Mouse (Mus musculus): Measurements from ENCODE around the gene Lhfpl3. TPM values are rescaled to one million over a fixed set of nuclear protein-coding genes. Genes with fewer than 3 reads are reported as not detected.

Gene Lhfpl3
- polyA plus RNA-seq, 1 experiment from 2014 or later, result 0.07 TPM

- Histone ChIP-seq H3K4me3 (replicated peaks) (no peak overlapping the region), H3K4me2 (no peak overlapping the region), H3K27ac (replicated peaks) (no peak overlapping the region), H3K4me1 (replicated peaks) (no peaks in the 10 kb centered on the region), H3K9me3 (replicated peaks) (no peaks in the 10 kb centered on the region), H3K36me3 (replicated peaks) (no peaks in the 10 kb centered on the region), H3K27me3 (no peaks in the 10 kb centered on the region), H3K9ac (no peak overlapping the region)
- WGBS (ENCODE audit: insufficient replicate concordance), result 52% methylated on average over 2 of the region's 2 CpGs
- no peak for ATAC-seq (ENCODE audit: insufficient read depth)
These were observed 107.6 kb downstream of the Lhfpl3 start for GRCm38 (mm10) chr5:22853503-22853902.

GRCm38 (mm10) chr5:22856480-22856879, 110.6 kb downstream of the Lhfpl3 start:
- H3K9me3 ChIP-seq (replicated peaks), result no peaks in the 10 kb centered on the region
- no peak overlapping the region for H3K4me2 ChIP-seq
- H3K4me3 ChIP-seq (replicated peaks), result no peak overlapping the region
- H3K9ac ChIP-seq, result no peak overlapping the region
- no peaks in the 10 kb centered on the region for H3K4me1 ChIP-seq (replicated peaks)
- no peak overlapping the region for H3K27ac ChIP-seq (replicated peaks)
- ATAC-seq (ENCODE audit: insufficient read depth), result no peak
- 26% methylated on average over 4 of the region's 4 CpGs for WGBS (ENCODE audit: insufficient replicate concordance)
- no peaks in the 10 kb centered on the region for H3K36me3 ChIP-seq (replicated peaks)
- H3K27me3 ChIP-seq, result no peaks in the 10 kb centered on the region

- no peaks in the 10 kb centered on the region for H3K36me3 ChIP-seq (replicated peaks)
- H3K9ac ChIP-seq, result no peak overlapping the region
- WGBS (ENCODE audit: insufficient replicate concordance), result 28% methylated on average over 1 of the region's 1 CpGs
- H3K27me3 ChIP-seq, result no peaks in the 10 kb centered on the region
- no peak overlapping the region for H3K4me2 ChIP-seq
- no peak overlapping the region for H3K4me3 ChIP-seq (replicated peaks)
- ATAC-seq (ENCODE audit: insufficient read depth), result no peak
- H3K9me3 ChIP-seq (replicated peaks), result no peaks in the 10 kb centered on the region
- H3K27ac ChIP-seq (replicated peaks), result no peak overlapping the region
- no peaks in the 10 kb centered on the region for H3K4me1 ChIP-seq (replicated peaks)
These were observed 115.5 kb downstream of the Lhfpl3 start for GRCm38 (mm10) chr5:22861399-22861798.

- Histone ChIP-seq H3K9ac (no peak overlapping the region), H3K4me1 (replicated peaks) (no peaks in the 10 kb centered on the region), H3K27me3 (no peaks in the 10 kb centered on the region), H3K27ac (replicated peaks) (no peak overlapping the region), H3K4me3 (replicated peaks) (no peak overlapping the region), H3K9me3 (replicated peaks) (no peaks in the 10 kb centered on the region), H3K36me3 (replicated peaks) (no peaks in the 10 kb centered on the region), H3K4me2 (no peak overlapping the region)
- 72% methylated on average over 5 of the region's 5 CpGs for WGBS (ENCODE audit: insufficient replicate concordance)
- no peak for ATAC-seq (ENCODE audit: insufficient read depth)
These were observed 123.2 kb downstream of the Lhfpl3 start for GRCm38 (mm10) chr5:22869031-22869430.

GRCm38 (mm10) chr5:22872417-22872816, 126.6 kb downstream of the Lhfpl3 start:
- H3K27me3 ChIP-seq, result no peaks in the 10 kb centered on the region
- H3K4me1 ChIP-seq (replicated peaks), result no peaks in the 10 kb centered on the region
- no peak overlapping the region for H3K9ac ChIP-seq
- 43% methylated on average over 1 of the region's 1 CpGs for WGBS (ENCODE audit: insufficient replicate concordance)
- ATAC-seq (ENCODE audit: insufficient read depth), result no peak
- no peak overlapping the region for H3K27ac ChIP-seq (replicated peaks)
- H3K9me3 ChIP-seq (replicated peaks), result no peaks in the 10 kb centered on the region
- H3K4me2 ChIP-seq, result no peak overlapping the region
- no peaks in the 10 kb centered on the region for H3K36me3 ChIP-seq (replicated peaks)
- H3K4me3 ChIP-seq (replicated peaks), result no peak overlapping the region

GRCm38 (mm10) chr5:22888345-22888744, 142.5 kb downstream of the Lhfpl3 start:
- H3K27me3 ChIP-seq, result no peaks in the 10 kb centered on the region

GRCm38 (mm10) chr5:22889481-22889880, 143.6 kb downstream of the Lhfpl3 start:
- H3K27me3 ChIP-seq, result no peaks in the 10 kb centered on the region
- no peaks in the 10 kb centered on the region for H3K9me3 ChIP-seq (replicated peaks)
- no peak overlapping the region for H3K9ac ChIP-seq
- no peak for ATAC-seq (ENCODE audit: insufficient read depth)
- H3K4me3 ChIP-seq (replicated peaks), result no peak overlapping the region
- no peak overlapping the region for H3K27ac ChIP-seq (replicated peaks)
- no peak overlapping the region for H3K4me2 ChIP-seq
- H3K36me3 ChIP-seq (replicated peaks), result no peaks in the 10 kb centered on the region
- 48% methylated on average over 4 of the region's 4 CpGs for WGBS (ENCODE audit: insufficient replicate concordance)
- no peaks in the 10 kb centered on the region for H3K4me1 ChIP-seq (replicated peaks)

More at GRCm38 (mm10) chr5:22888345-22888744, 142.5 kb downstream of the Lhfpl3 start:
- H3K36me3 ChIP-seq (replicated peaks), result no peaks in the 10 kb centered on the region
- no peak for ATAC-seq (ENCODE audit: insufficient read depth)
- no peak overlapping the region for H3K9ac ChIP-seq
- no peak overlapping the region for H3K4me2 ChIP-seq
- H3K9me3 ChIP-seq (replicated peaks), result no peaks in the 10 kb centered on the region
- 56% methylated on average over 3 of the region's 3 CpGs for WGBS (ENCODE audit: insufficient replicate concordance)
- H3K4me3 ChIP-seq (replicated peaks), result no peak overlapping the region
- H3K27ac ChIP-seq (replicated peaks), result no peak overlapping the region
- no peaks in the 10 kb centered on the region for H3K4me1 ChIP-seq (replicated peaks)

- no peaks in the 10 kb centered on the region for H3K27me3 ChIP-seq
- no peak overlapping the region for H3K4me2 ChIP-seq
- no peaks in the 10 kb centered on the region for H3K36me3 ChIP-seq (replicated peaks)
- no peak overlapping the region for H3K4me3 ChIP-seq (replicated peaks)
- H3K9ac ChIP-seq, result no peak overlapping the region
- no peak for ATAC-seq (ENCODE audit: insufficient read depth)
- 47% methylated on average over 3 of the region's 3 CpGs for WGBS (ENCODE audit: insufficient replicate concordance)
- H3K4me1 ChIP-seq (replicated peaks), result no peaks in the 10 kb centered on the region
- H3K9me3 ChIP-seq (replicated peaks), result no peaks in the 10 kb centered on the region
- H3K27ac ChIP-seq (replicated peaks), result no peak overlapping the region
These were observed 151.4 kb downstream of the Lhfpl3 start for GRCm38 (mm10) chr5:22897228-22897627.

GRCm38 (mm10) chr5:22897656-22898289, 151.9 kb downstream of the Lhfpl3 start:
- H3K4me2 ChIP-seq, result no peak overlapping the region
- no peaks in the 10 kb centered on the region for H3K36me3 ChIP-seq (replicated peaks)
- no peaks in the 10 kb centered on the region for H3K4me1 ChIP-seq (replicated peaks)
- no peak overlapping the region for H3K9ac ChIP-seq
- H3K9me3 ChIP-seq (replicated peaks), result no peaks in the 10 kb centered on the region
- no peak overlapping the region for H3K4me3 ChIP-seq (replicated peaks)
- WGBS (ENCODE audit: insufficient replicate concordance), result 54% methylated on average over 7 of the region's 7 CpGs
- no peak overlapping the region for H3K27ac ChIP-seq (replicated peaks)
- H3K27me3 ChIP-seq, result no peaks in the 10 kb centered on the region
- no peak for ATAC-seq (ENCODE audit: insufficient read depth)

GRCm38 (mm10) chr5:22898593-22898992, 152.7 kb downstream of the Lhfpl3 start:
- ATAC-seq (ENCODE audit: insufficient read depth), result no peak
- no peak overlapping the region for H3K27ac ChIP-seq (replicated peaks)
- WGBS (ENCODE audit: insufficient replicate concordance), result 39% methylated on average over 2 of the region's 2 CpGs
- H3K4me2 ChIP-seq, result no peak overlapping the region
- no peak overlapping the region for H3K9ac ChIP-seq
- H3K4me1 ChIP-seq (replicated peaks), result no peaks in the 10 kb centered on the region
- H3K4me3 ChIP-seq (replicated peaks), result no peak overlapping the region
- H3K27me3 ChIP-seq, result no peaks in the 10 kb centered on the region
- no peaks in the 10 kb centered on the region for H3K36me3 ChIP-seq (replicated peaks)
- H3K9me3 ChIP-seq (replicated peaks), result no peaks in the 10 kb centered on the region

GRCm38 (mm10) chr5:22899913-22900312, 154.1 kb downstream of the Lhfpl3 start:
- Histone ChIP-seq H3K9ac (no peak overlapping the region), H3K4me2 (no peak overlapping the region), H3K27me3 (no peaks in the 10 kb centered on the region), H3K4me3 (replicated peaks) (no peak overlapping the region), H3K9me3 (replicated peaks) (no peaks in the 10 kb centered on the region), H3K4me1 (replicated peaks) (no peaks in the 10 kb centered on the region), H3K27ac (replicated peaks) (no peak overlapping the region), H3K36me3 (replicated peaks) (no peaks in the 10 kb centered on the region)
- ATAC-seq (ENCODE audit: insufficient read depth), result no peak

- no peaks in the 10 kb centered on the region for H3K27me3 ChIP-seq
- H3K9me3 ChIP-seq (replicated peaks), result no peaks in the 10 kb centered on the region
- no peaks in the 10 kb centered on the region for H3K4me1 ChIP-seq (replicated peaks)
- H3K4me2 ChIP-seq, result no peak overlapping the region
- H3K36me3 ChIP-seq (replicated peaks), result no peaks in the 10 kb centered on the region
- H3K4me3 ChIP-seq (replicated peaks), result no peak overlapping the region
- H3K27ac ChIP-seq (replicated peaks), result no peak overlapping the region
- ATAC-seq (ENCODE audit: insufficient read depth), result no peak
- H3K9ac ChIP-seq, result no peak overlapping the region
- 19% methylated on average over 1 of the region's 1 CpGs for WGBS (ENCODE audit: insufficient replicate concordance)
These were observed 171.3 kb downstream of the Lhfpl3 start for GRCm38 (mm10) chr5:22917197-22917596.

Measured in liver, embryonic 15.5 days (tissue).